Mouse (Mus musculus) olfactory bulb, adult 2 months (tissue): ENCODE measurements around the gene Zfp1.

Experiments
- CTCF ChIP-seq: fragments of 200-500 bp; IDR thresholded peaks from 2 replicates; pipeline ENCODE4 v1.5.1; 2012; ENCODE audit warnings: low read depth, mild to moderate bottlenecking, low read length, moderate library complexity; ENCODE audit not compliant: insufficient read depth
- POLR2A ChIP-seq: fragments of 200-500 bp; IDR thresholded peaks from 2 replicates; pipeline ENCODE4 v1.6.1; 2012; ENCODE audit warnings: mild to moderate bottlenecking, low read depth, low read length, moderate library complexity; ENCODE audit not compliant: insufficient read depth

DNA sequence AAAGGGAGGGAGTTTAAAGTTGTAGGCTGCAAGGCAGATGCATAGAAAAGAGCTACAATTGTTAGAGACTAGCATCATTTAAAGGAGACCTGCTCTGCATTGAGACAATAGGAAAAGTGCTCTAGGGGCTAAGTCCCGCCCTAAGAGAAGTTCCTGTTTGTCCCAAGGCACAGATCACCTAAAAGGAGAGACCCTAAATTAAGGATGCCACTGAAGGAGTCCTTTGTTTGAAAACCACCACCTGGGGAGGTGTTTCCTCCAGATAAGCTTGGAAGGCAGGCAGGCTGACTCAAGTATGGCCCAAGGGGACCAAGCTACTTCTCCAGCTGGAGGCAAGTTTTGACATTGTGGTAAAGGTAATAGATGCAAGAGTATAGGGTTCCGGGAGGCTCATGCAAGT is 5.6 kb downstream of the Zfp1 start:
- TF ChIP-seq CTCF (no peak), POLR2A (no peak)
